Mouse (Mus musculus) MEL-GATA-1-ER (cell line): ENCODE measurements at regions not wholly inside any gene's neighbourhood (a gene's known extent, or its start where the extent isn't known, plus 50 kb on each side); places are given as distances from the start of the nearest gene placed in this dataset.

ENCODE experiments used
- DNase-seq: peaks from one replicate; pipeline ENCODE4 v3.0.0-alpha.2; 2012; ENCODE audit warnings: low read depth; ENCODE audit errors: extremely low read depth

GRCm38 (mm10) chr2:6263565-6263964 is 50.7 kb upstream of the Echdc3 start:
- no peak for DNase-seq

GRCm38 (mm10) chr2:6264085-6264783 is 51.4 kb upstream of the Echdc3 start:
- DNase-seq, result peak; percentile 100

- no peak for DNase-seq
Observed at GRCm38 (mm10) chr2:6265117-6265516, 52.3 kb upstream of the Echdc3 start.

- DNase-seq, result no peak
Observed at GRCm38 (mm10) chr2:6267066-6267465, 54.2 kb upstream of the Echdc3 start.

- DNase-seq, result peak; percentile 97
Observed at GRCm38 (mm10) chr2:6267537-6267936, 54.7 kb upstream of the Echdc3 start.

GRCm38 (mm10) chr2:6272514-6272913 is 50.0 kb upstream of the Usp6nl start:
- DNase-seq, result no peak
